Mouse (Mus musculus) forebrain, embryonic 13.5 days (tissue): ENCODE measurements around the gene Rps6ka2. TPM values are rescaled to one million over a fixed set of nuclear protein-coding genes. Genes with fewer than 3 reads are reported as not detected.

Experiments
- ATAC-seq: fragments of 200-750 bp; cut with Nextera tagmentation; 2 replicates; pipeline ENCODE4 v1.8.0; 2017
- H3K27ac ChIP-seq: fragments of 300-500 bp; sonication (generic); 2 replicates; pipeline ENCODE4 v1.5.1; 2015; ENCODE audit warnings: inconsistent platforms, mild to moderate bottlenecking, moderate library complexity
- H3K27me3 ChIP-seq: fragments of 300-500 bp; sonication (generic); 2 replicates; pipeline ENCODE4 v1.6.1; 2015; ENCODE audit warnings: mild to moderate bottlenecking, inconsistent platforms
- H3K36me3 ChIP-seq: fragments of 300-500 bp; sonication (generic); 2 replicates; pipeline ENCODE4 v1.6.1; 2015; ENCODE audit warnings: mild to moderate bottlenecking, inconsistent platforms; ENCODE audit not compliant: poor library complexity, severe bottlenecking
- H3K4me1 ChIP-seq: fragments of 300-500 bp; sonication (generic); 2 replicates; pipeline ENCODE4 v1.6.1; 2015; ENCODE audit warnings: inconsistent platforms
- H3K4me2 ChIP-seq: fragments of 300-500 bp; sonication (generic); 2 replicates; pipeline ENCODE4 v1.6.1; 2015; ENCODE audit warnings: inconsistent platforms, mild to moderate bottlenecking, moderate library complexity
- H3K4me3 ChIP-seq: fragments of 300-500 bp; sonication (generic); 2 replicates; pipeline ENCODE4 v1.5.1; 2015; ENCODE audit warnings: mild to moderate bottlenecking, inconsistent platforms
- H3K9ac ChIP-seq: fragments of 300-500 bp; sonication (generic); 2 replicates; pipeline ENCODE4 v1.6.1; 2015; ENCODE audit warnings: mild to moderate bottlenecking, inconsistent platforms
- H3K9me3 ChIP-seq: fragments of 300-500 bp; sonication (generic); replicated peaks from 2 replicates; pipeline ENCODE4 v1.6.1; 2016; ENCODE audit warnings: inconsistent platforms
- WGBS: fragments of 180-500 bp; shearing (Covaris S2); methylation state at CpG from one replicate; pipeline ENCODE4 v1.1.7; 2015; 5-methylcytosine and 5-hydroxymethylcytosine counted together
- polyA plus RNA-seq: library from polyadenylated mRNA; unstranded; fragments of >200 nt; fragmentation: Nextera tagmentation; extraction: Ambion mirVana; gene quantifications from 2 replicates; pipeline ENCODE4 v1.2.1, GENCODE M21; 2015

The Rps6ka2 gene
- polyA plus RNA-seq, 1 experiment from 2014 or later = 17.7 TPM

- WGBS = 93% methylated on average over 7 of the region's 7 CpGs
- H3K27ac ChIP-seq = no peak overlapping the region
- H3K4me1 ChIP-seq = peaks cover 9% of the 10 kb centered on the region
- no peak overlapping the region for H3K4me2 ChIP-seq
- H3K27me3 ChIP-seq = no peaks in the 10 kb centered on the region
- no peaks in the 10 kb centered on the region for H3K36me3 ChIP-seq
- ATAC-seq = no peak
- no peaks in the 10 kb centered on the region for H3K9me3 ChIP-seq
- H3K4me3 ChIP-seq = no peak overlapping the region
- no peak overlapping the region for H3K9ac ChIP-seq
These were observed 23.4 kb upstream of the Rps6ka2 start for GRCm38 (mm10) chr17:7146479-7146878.

GRCm38 (mm10) chr17:7147920-7148321 is 22.0 kb upstream of the Rps6ka2 start:
- Histone ChIP-seq H3K27me3 (no peaks in the 10 kb centered on the region), H3K4me3 (no peak overlapping the region), H3K4me2 (no peak overlapping the region), H3K36me3 (no peaks in the 10 kb centered on the region), H3K9me3 (no peaks in the 10 kb centered on the region), H3K27ac (no peak overlapping the region), H3K4me1 (peaks cover 9% of the 10 kb centered on the region), H3K9ac (no peak overlapping the region)
- WGBS = 68% methylated on average over 12 of the region's 12 CpGs
- no peak for ATAC-seq

GRCm38 (mm10) chr17:7149328-7150195 is 20.4 kb upstream of the Rps6ka2 start:
- H3K36me3 ChIP-seq = no peaks in the 10 kb centered on the region
- H3K4me1 ChIP-seq = peaks cover 9% of the 10 kb centered on the region
- H3K27me3 ChIP-seq = no peaks in the 10 kb centered on the region
- H3K4me2 ChIP-seq = no peak overlapping the region
- H3K9ac ChIP-seq = no peak overlapping the region
- H3K9me3 ChIP-seq = no peaks in the 10 kb centered on the region
- no peak overlapping the region for H3K27ac ChIP-seq
- ATAC-seq = no peak
- H3K4me3 ChIP-seq = no peak overlapping the region
- WGBS = 93% methylated on average over 11 of the region's 11 CpGs

- Histone ChIP-seq H3K27me3 (no peaks in the 10 kb centered on the region), H3K27ac (no peak overlapping the region), H3K4me2 (no peak overlapping the region), H3K4me3 (no peak overlapping the region), H3K9me3 (no peaks in the 10 kb centered on the region), H3K9ac (no peak overlapping the region), H3K36me3 (no peaks in the 10 kb centered on the region), H3K4me1 (peaks cover 11% of the 10 kb centered on the region; the same call in 1 of the 2 replicates)
- no peak for ATAC-seq
- WGBS = 75% methylated on average over 6 of the region's 6 CpGs
These were observed 18.3 kb upstream of the Rps6ka2 start for GRCm38 (mm10) chr17:7151446-7152100.

GRCm38 (mm10) chr17:7152662-7153061 is 17.3 kb upstream of the Rps6ka2 start:
- no peak for ATAC-seq
- WGBS = 94% methylated on average over 7 of the region's 7 CpGs
- Histone ChIP-seq H3K9me3 (no peaks in the 10 kb centered on the region), H3K27me3 (no peaks in the 10 kb centered on the region), H3K4me3 (no peak overlapping the region), H3K9ac (no peak overlapping the region), H3K4me2 (no peak overlapping the region), H3K36me3 (no peaks in the 10 kb centered on the region), H3K27ac (no peak overlapping the region), H3K4me1 (peaks cover 16% of the 10 kb centered on the region; the same call in 1 of the 2 replicates)

- WGBS = 88% methylated on average over 3 of the region's 3 CpGs
- Histone ChIP-seq H3K27me3 (no peaks in the 10 kb centered on the region), H3K4me1 (peaks cover 4% of the 10 kb centered on the region)
These were observed 6.0 kb upstream of the Rps6ka2 start for GRCm38 (mm10) chr17:7163955-7164354.

GRCm38 (mm10) chr17:7165524-7165923 is 4.4 kb upstream of the Rps6ka2 start:
- Histone ChIP-seq H3K27ac (no peak overlapping the region), H3K4me1 (peaks cover 12% of the 10 kb centered on the region), H3K9me3 (no peaks in the 10 kb centered on the region), H3K9ac (no peak overlapping the region), H3K27me3 (no peaks in the 10 kb centered on the region), H3K4me3 (no peak overlapping the region), H3K36me3 (no peaks in the 10 kb centered on the region), H3K4me2 (no peak overlapping the region)
- ATAC-seq = no peak
- WGBS = 98% methylated on average over 7 of the region's 7 CpGs

More at GRCm38 (mm10) chr17:7163955-7164354, 6.0 kb upstream of the Rps6ka2 start:
- Histone ChIP-seq H3K4me3 (no peak overlapping the region), H3K9me3 (no peaks in the 10 kb centered on the region), H3K36me3 (no peaks in the 10 kb centered on the region), H3K4me2 (no peak overlapping the region), H3K27ac (no peak overlapping the region), H3K9ac (no peak overlapping the region)
- no peak for ATAC-seq

- Histone ChIP-seq H3K4me2 (peak overlapping the region; percentile 91), H3K4me3 (peak overlapping the region; percentile 81), H3K27ac (peak overlapping the region; percentile 87), H3K36me3 (no peaks in the 10 kb centered on the region), H3K4me1 (peaks cover 23% of the 10 kb centered on the region), H3K27me3 (no peaks in the 10 kb centered on the region), H3K9me3 (no peaks in the 10 kb centered on the region), H3K9ac (peak overlapping the region; percentile 67)
- ATAC-seq = peak; percentile 58
- WGBS = 9% methylated on average over 15 of the region's 15 CpGs
These were observed 821 bp upstream of the Rps6ka2 start for GRCm38 (mm10) chr17:7168961-7169626.

- Histone ChIP-seq H3K4me3 (peak overlapping the region; percentile 81), H3K36me3 (no peaks in the 10 kb centered on the region), H3K4me1 (peaks cover 23% of the 10 kb centered on the region), H3K27ac (peak overlapping the region; percentile 72), H3K9ac (peak overlapping the region; percentile 87), H3K4me2 (peak overlapping the region; percentile 91), H3K27me3 (no peaks in the 10 kb centered on the region), H3K9me3 (no peaks in the 10 kb centered on the region)
- ATAC-seq = no peak; the same call in 1 of the 2 replicates
- 2% methylated on average over 43 of the region's 43 CpGs for WGBS
These were observed 685 bp downstream of the Rps6ka2 start for GRCm38 (mm10) chr17:7170304-7171295.

- Histone ChIP-seq H3K27ac (no peak overlapping the region), H3K9ac (no peak overlapping the region), H3K4me3 (no peak overlapping the region), H3K36me3 (no peaks in the 10 kb centered on the region), H3K4me2 (no peak overlapping the region), H3K9me3 (no peaks in the 10 kb centered on the region), H3K27me3 (no peaks in the 10 kb centered on the region), H3K4me1 (peaks cover 23% of the 10 kb centered on the region)
- ATAC-seq = no peak
- WGBS = 74% methylated on average over 15 of the region's 15 CpGs
These were observed 3.6 kb downstream of the Rps6ka2 start for GRCm38 (mm10) chr17:7173331-7174028.

GRCm38 (mm10) chr17:7175293-7175692 is 5.4 kb downstream of the Rps6ka2 start:
- Histone ChIP-seq H3K4me3 (no peak overlapping the region), H3K36me3 (no peaks in the 10 kb centered on the region), H3K4me2 (no peak overlapping the region), H3K27ac (no peak overlapping the region), H3K9ac (no peak overlapping the region), H3K27me3 (no peaks in the 10 kb centered on the region), H3K9me3 (no peaks in the 10 kb centered on the region), H3K4me1 (peaks cover 14% of the 10 kb centered on the region)
- 94% methylated on average over 1 of the region's 1 CpGs for WGBS
- no peak for ATAC-seq
